ENCODE assay signal across 15 mouse cellular contexts in genomic region chr7:78382126-78382525, GRCm38 (mm10).
DNase-seq lines count a peak whose midpoint lies in the region; ATAC-seq and TF ChIP-seq lines count a peak whose summit lies in the region.
"Had no signal": no experiment of that assay in that cellular context is flagged by ENCODE, and none has a peak within 500 bp of the region (broad histone marks: within the 10 kb centered on the region; RNA-seq: fewer than 3 reads in every experiment).

No protein-coding gene starts in this region.

- ATAC-seq in lung, embryonic 14.5 days (ENCODE audit: insufficient read depth) = no peak
- no peak for ATAC-seq in forebrain, embryonic 16.5 days
- ATAC-seq: forebrain, embryonic 14.5 days; midbrain, embryonic 15.5 days had no signal

- H3K4me2 ChIP-seq in lung, embryonic 14.5 days = no peak overlapping the region
- H3K4me2 ChIP-seq in forebrain, embryonic 16.5 days (ENCODE audit: low read length) = no peak overlapping the region
- H3K4me2 ChIP-seq: limb, embryonic 12.5 days; liver, embryonic 15.5 days; midbrain, embryonic 15.5 days had no signal

- peak; percentile 18 for DNase-seq in adrenal gland, postnatal 14 days
- DNase-seq in adrenal gland, adult 18-20 months (ENCODE audit: low spot score in 2 of 2) = no peak
- peak; percentile 3 for DNase-seq in lung, embryonic 14.5 days
- DNase-seq in lung, adult 2 months = no peak
- peak; percentile 80 to 88 for DNase-seq in cerebellum, adult 18-20 months
- DNase-seq in cerebellum, postnatal 36 days = peak; percentile 65 to 83
- no peak for DNase-seq in spleen, postnatal 4 days (ENCODE audit: low spot score in 2 of 2)
- DNase-seq: gastrocnemius, adult 2 months; thymus, adult 2 months had no signal

- H3K27ac ChIP-seq in lung, embryonic 14.5 days (ENCODE audit: low read depth) = no peak overlapping the region
- no peak overlapping the region for H3K27ac ChIP-seq in forebrain, embryonic 16.5 days (ENCODE audit: low read length)
- H3K27ac ChIP-seq: gastrocnemius, adult 2 months; left cerebral cortex, adult 2 months; limb, embryonic 12.5 days; liver, embryonic 15.5 days; midbrain, embryonic 15.5 days had no signal

- no peak for TF ChIP-seq POLR2A in lung, adult 2 months (IDR thresholded peaks at IDR 0.05; ENCODE audit: borderline replicate concordance, extremely low read depth, low read depth, low read length)

- TF ChIP-seq CTCF in lung, embryonic 14.5 days (IDR thresholded peaks at IDR 0.05; ENCODE audit: low read depth) = no peak
- TF ChIP-seq CTCF in lung, adult 2 months (IDR thresholded peaks at IDR 0.05; ENCODE audit: insufficient read depth, low read length) = no peak

- no peak overlapping the region for H3K9ac ChIP-seq in lung, embryonic 14.5 days
- H3K9ac ChIP-seq in forebrain, embryonic 16.5 days (replicated peaks; ENCODE audit: low read depth, low read length) = no peak overlapping the region
- H3K9ac ChIP-seq: limb, embryonic 12.5 days; liver, embryonic 15.5 days; midbrain, embryonic 15.5 days had no signal

- no peaks in the 10 kb centered on the region for H3K27me3 ChIP-seq in lung, embryonic 14.5 days (ENCODE audit: insufficient read depth, low read length)
- no peaks in the 10 kb centered on the region for H3K27me3 ChIP-seq in forebrain, embryonic 16.5 days (replicated peaks; ENCODE audit: control insufficient read depth, insufficient read depth, low read length)
- H3K27me3 ChIP-seq: limb, embryonic 12.5 days; liver, embryonic 15.5 days; midbrain, embryonic 15.5 days had no signal

- no peaks in the 10 kb centered on the region for H3K36me3 ChIP-seq in lung, embryonic 14.5 days (ENCODE audit: insufficient read depth)
- H3K36me3 ChIP-seq in forebrain, embryonic 16.5 days (ENCODE audit: control insufficient read depth, insufficient read depth) = no peaks in the 10 kb centered on the region
- H3K36me3 ChIP-seq: limb, embryonic 12.5 days; liver, embryonic 15.5 days; midbrain, embryonic 15.5 days had no signal

- H3K4me1 ChIP-seq in lung, embryonic 14.5 days (ENCODE audit: insufficient read depth) = no peaks in the 10 kb centered on the region
- H3K4me1 ChIP-seq in lung, adult 2 months (ENCODE audit: control insufficient read depth, insufficient read depth, low read length) = no peaks in the 10 kb centered on the region
- no peaks in the 10 kb centered on the region; the same call in none of the 2 replicates for H3K4me1 ChIP-seq in forebrain, embryonic 16.5 days (replicated peaks; ENCODE audit: control insufficient read depth, insufficient read depth, low read length)
- H3K4me1 ChIP-seq: limb, embryonic 12.5 days; liver, embryonic 15.5 days; midbrain, embryonic 15.5 days had no signal

- no peaks in the 10 kb centered on the region for H3K9me3 ChIP-seq in lung, embryonic 14.5 days (ENCODE audit: low read depth, low read length)
- H3K9me3 ChIP-seq in forebrain, embryonic 16.5 days (ENCODE audit: control insufficient read depth, low read length) = no peaks in the 10 kb centered on the region
- H3K9me3 ChIP-seq: limb, embryonic 12.5 days; liver, embryonic 15.5 days; midbrain, embryonic 15.5 days had no signal

- no peak overlapping the region for H3K4me3 ChIP-seq in lung, embryonic 14.5 days (ENCODE audit: low read depth, low read length)
- no peak overlapping the region for H3K4me3 ChIP-seq in lung, adult 2 months (replicated peaks; ENCODE audit: extremely low read depth, low read depth, low read length)
- no peak overlapping the region for H3K4me3 ChIP-seq in forebrain, embryonic 16.5 days (replicated peaks; ENCODE audit: low read length)
- H3K4me3 ChIP-seq: gastrocnemius, adult 2 months; left cerebral cortex, adult 2 months; limb, embryonic 12.5 days; liver, embryonic 15.5 days; midbrain, embryonic 15.5 days had no signal

- WGBS in lung, embryonic 14.5 days = 10% methylated on average over 1 of the region's 1 CpGs
- 24% methylated on average over 1 of the region's 1 CpGs for WGBS in lung, adult 2 months
- WGBS in forebrain, embryonic 16.5 days = 18% methylated on average over 1 of the region's 1 CpGs

Comparison
In these comparisons a context has a peak if more than half of its experiments do, and no peak if none do; other contexts are left out.
1. DNase-seq: peak in adrenal gland, postnatal 14 days (single experiment), lung, embryonic 14.5 days (single experiment), cerebellum, adult 18-20 months (2 of 2) and cerebellum, postnatal 36 days (2 of 2); none in adrenal gland, adult 18-20 months (0 of 2), lung, adult 2 months (single experiment) and spleen, postnatal 4 days (0 of 2).